Mouse (Mus musculus): Measurements from ENCODE around the gene 4930539E08Rik.

Gene 4930539E08Rik

GRCm38 (mm10) chr17:28930392-28931074 lies 15.4 kb upstream of the 4930539E08Rik start:
- no peak for DNase-seq (ENCODE audit: low spot score)

GRCm38 (mm10) chr17:28929369-28929768 lies 14.2 kb upstream of the 4930539E08Rik start:
- DNase-seq (ENCODE audit: low spot score), result no peak

- no peak for DNase-seq (ENCODE audit: low spot score)
Observed at GRCm38 (mm10) chr17:28928004-28928403, 12.9 kb upstream of the 4930539E08Rik start.

- peak; percentile 64 for DNase-seq (ENCODE audit: low spot score)
Observed at GRCm38 (mm10) chr17:28926866-28927635, 11.9 kb upstream of the 4930539E08Rik start.

- DNase-seq (ENCODE audit: low spot score), result peak; percentile 64
Observed at GRCm38 (mm10) chr17:28926380-28926779, 11.3 kb upstream of the 4930539E08Rik start.

GRCm38 (mm10) chr17:28924957-28925595 lies 10.0 kb upstream of the 4930539E08Rik start:
- no peak for DNase-seq (ENCODE audit: low spot score)

GRCm38 (mm10) chr17:28922096-28922495 lies 7.0 kb upstream of the 4930539E08Rik start:
- DNase-seq (ENCODE audit: low spot score), result no peak

GRCm38 (mm10) chr17:28921086-28921485 lies 6.0 kb upstream of the 4930539E08Rik start:
- DNase-seq (ENCODE audit: low spot score), result no peak

GRCm38 (mm10) chr17:28916520-28916919 lies 1.4 kb upstream of the 4930539E08Rik start:
- no peak for DNase-seq (ENCODE audit: low spot score)

GRCm38 (mm10) chr17:28913940-28914339 lies 1.2 kb downstream of the 4930539E08Rik start:
- DNase-seq (ENCODE audit: low spot score), result no peak

GRCm38 (mm10) chr17:28913200-28913599 lies 1.9 kb downstream of the 4930539E08Rik start:
- no peak for DNase-seq (ENCODE audit: low spot score)

- DNase-seq (ENCODE audit: low spot score), result no peak
Observed at GRCm38 (mm10) chr17:28910139-28910538, 5.0 kb downstream of the 4930539E08Rik start.

- peak; percentile 52 for DNase-seq (ENCODE audit: low spot score)
Observed at GRCm38 (mm10) chr17:28909252-28909941, 5.7 kb downstream of the 4930539E08Rik start.

- DNase-seq (ENCODE audit: low spot score), result peak; percentile 27
Observed at GRCm38 (mm10) chr17:28907959-28908358, 7.2 kb downstream of the 4930539E08Rik start.

GRCm38 (mm10) chr17:28905377-28905916 lies 9.7 kb downstream of the 4930539E08Rik start:
- no peak for DNase-seq (ENCODE audit: low spot score)

- DNase-seq (ENCODE audit: low spot score), result peak; percentile 54
Observed at GRCm38 (mm10) chr17:28904546-28905376, 10.4 kb downstream of the 4930539E08Rik start.

- no peak for DNase-seq (ENCODE audit: low spot score)
Observed at GRCm38 (mm10) chr17:28901559-28901958, 13.6 kb downstream of the 4930539E08Rik start.

- DNase-seq (ENCODE audit: low spot score), result no peak
Observed at GRCm38 (mm10) chr17:28899427-28899826, 15.7 kb downstream of the 4930539E08Rik start.

- DNase-seq (ENCODE audit: low spot score), result no peak
Observed at GRCm38 (mm10) chr17:28898249-28898648, 16.9 kb downstream of the 4930539E08Rik start.

GRCm38 (mm10) chr17:28897817-28898216 lies 17.3 kb downstream of the 4930539E08Rik start:
- DNase-seq (ENCODE audit: low spot score), result no peak
